Mouse (Mus musculus) frontal cortex, adult 2 months (tissue): ENCODE data around the gene Mtch1. TPM values are rescaled to one million over a fixed set of nuclear protein-coding genes. Genes with fewer than 3 reads are reported as not detected.

Experiments used
- polyA plus RNA-seq: library from polyadenylated mRNA; depleted of rRNA; stranded (reverse); fragments of >200 nt; gene quantifications from 2 replicates; pipeline ENCODE4 v1.2.3, GENCODE M21; 2012; rRNA removed

Gene Mtch1
- polyA plus RNA-seq, 1 experiment, result 548 TPM

Other genes with a start within 250 kb of the Mtch1 start
- 0.08 and 0.19 TPM in 2 replicates for gene Rab44, start 233.8 kb downstream of the Mtch1 start, polyA plus RNA-seq
- 117 TPM in 2 replicates for gene Cpne5, start 109.8 kb downstream of the Mtch1 start, polyA plus RNA-seq
- 21.7 and 23.7 TPM in 2 replicates for gene Ppil1, start 83.7 kb downstream of the Mtch1 start, polyA plus RNA-seq
- gene BC004004, start 79.1 kb downstream of the Mtch1 start, polyA plus RNA-seq, result 79.2 and 84.2 TPM in 2 replicates
- gene Pi16, start 30.3 kb downstream of the Mtch1 start, polyA plus RNA-seq, result 0.97 and 1.1 TPM in 2 replicates
- 11.0 and 14.7 TPM in 2 replicates for gene Fgd2, start 13.0 kb upstream of the Mtch1 start, polyA plus RNA-seq
- 3.2 and 3.7 TPM in 2 replicates for gene Pim1, start 142.8 kb upstream of the Mtch1 start, polyA plus RNA-seq
- not detected in 2 replicates for gene Gm17657, start 201.7 kb upstream of the Mtch1 start, polyA plus RNA-seq
- 35.5 and 35.8 TPM in 2 replicates for gene Tbc1d22b, start 201.9 kb upstream of the Mtch1 start, polyA plus RNA-seq
- gene Tmem217, start 204.5 kb upstream of the Mtch1 start, polyA plus RNA-seq, result 0.16 and 0.88 TPM in 2 replicates